Mouse (Mus musculus) forebrain, embryonic 13.5 days (tissue): ENCODE results near the gene Gm45753. TPM values are rescaled to one million over a fixed set of nuclear protein-coding genes. Genes with fewer than 3 reads are reported as not detected.
"Not testable (repeated sequence)": the region's sequence is repeated elsewhere in the genome, so short reads cannot be mapped to it uniquely, and the experiment has no call there.

Experiments used
- ATAC-seq: fragments of 200-750 bp; cut with Nextera tagmentation; 2 replicates; pipeline ENCODE4 v1.8.0; 2017
- H3K27ac ChIP-seq: fragments of 300-500 bp; sonication (generic); 2 replicates; pipeline ENCODE4 v1.5.1; 2015; ENCODE audit warnings: inconsistent platforms, mild to moderate bottlenecking, moderate library complexity
- H3K27me3 ChIP-seq: fragments of 300-500 bp; sonication (generic); 2 replicates; pipeline ENCODE4 v1.6.1; 2015; ENCODE audit warnings: mild to moderate bottlenecking, inconsistent platforms
- H3K36me3 ChIP-seq: fragments of 300-500 bp; sonication (generic); 2 replicates; pipeline ENCODE4 v1.6.1; 2015; ENCODE audit warnings: mild to moderate bottlenecking, inconsistent platforms; ENCODE audit not compliant: poor library complexity, severe bottlenecking
- H3K4me1 ChIP-seq: fragments of 300-500 bp; sonication (generic); 2 replicates; pipeline ENCODE4 v1.6.1; 2015; ENCODE audit warnings: inconsistent platforms
- H3K4me2 ChIP-seq: fragments of 300-500 bp; sonication (generic); 2 replicates; pipeline ENCODE4 v1.6.1; 2015; ENCODE audit warnings: inconsistent platforms, mild to moderate bottlenecking, moderate library complexity
- H3K4me3 ChIP-seq: fragments of 300-500 bp; sonication (generic); 2 replicates; pipeline ENCODE4 v1.5.1; 2015; ENCODE audit warnings: mild to moderate bottlenecking, inconsistent platforms
- H3K9ac ChIP-seq: fragments of 300-500 bp; sonication (generic); 2 replicates; pipeline ENCODE4 v1.6.1; 2015; ENCODE audit warnings: mild to moderate bottlenecking, inconsistent platforms
- H3K9me3 ChIP-seq: fragments of 300-500 bp; sonication (generic); replicated peaks from 2 replicates; pipeline ENCODE4 v1.6.1; 2016; ENCODE audit warnings: inconsistent platforms
- WGBS: fragments of 180-500 bp; shearing (Covaris S2); methylation state at CpG from one replicate; pipeline ENCODE4 v1.1.7; 2015; 5-methylcytosine and 5-hydroxymethylcytosine counted together
- polyA plus RNA-seq: library from polyadenylated mRNA; unstranded; fragments of >200 nt; fragmentation: Nextera tagmentation; extraction: Ambion mirVana; gene quantifications from 2 replicates; pipeline ENCODE4 v1.2.1, GENCODE M21; 2015

Gm45753 gene
- polyA plus RNA-seq: not detected in 2 replicates

DNA sequence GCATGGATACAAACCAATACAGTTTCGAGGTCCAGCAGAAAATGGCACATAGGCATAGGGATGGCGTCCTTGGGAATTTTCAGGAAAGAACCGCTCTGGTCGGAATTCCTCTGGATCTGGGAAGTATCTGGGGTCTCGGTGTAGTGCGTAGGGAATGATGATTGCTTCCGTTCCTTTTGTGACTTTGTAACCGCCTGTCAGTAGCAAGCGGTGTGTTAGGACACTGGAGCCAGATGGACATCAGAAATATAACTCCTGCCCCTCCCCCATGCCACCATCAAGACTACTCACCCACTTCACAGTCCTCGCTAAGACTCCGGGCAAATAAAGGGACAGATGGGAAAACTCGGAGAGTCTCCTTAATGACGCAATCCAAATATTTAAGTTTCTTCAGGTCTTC, at the start of gene Gm45753:
TSS of gene Gm45753 (minus strand) at position 101 of the 400 bp plus-strand sequence.
- ATAC-seq: no peak

DNA sequence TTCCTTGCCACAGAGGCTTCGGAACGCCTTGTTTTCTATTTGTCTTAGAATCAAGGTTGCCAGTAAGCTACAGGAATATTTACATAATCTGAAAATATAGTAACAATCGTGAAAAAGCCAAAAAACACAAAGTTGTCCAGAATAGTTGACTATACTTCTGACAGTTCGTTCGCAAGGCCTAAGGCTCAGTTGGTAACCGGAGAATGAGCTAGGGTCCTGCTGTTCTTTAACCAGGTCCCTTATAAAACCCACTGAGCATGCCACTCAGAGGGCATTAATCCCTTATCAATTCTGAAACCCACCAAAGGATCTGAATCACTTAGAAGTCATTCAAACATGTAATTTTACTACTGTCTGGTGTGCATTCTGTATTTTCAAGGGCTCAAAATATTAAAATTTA, 47.5 kb upstream of the Gm45753 start:
- WGBS: 77% methylated on average over 6 of the region's 6 CpGs
- Histone ChIP-seq H3K9me3 (no peaks in the 10 kb centered on the region), H3K27me3 (no peaks in the 10 kb centered on the region), H3K4me3 (no peak overlapping the region), H3K27ac (no peak overlapping the region), H3K9ac (no peak overlapping the region), H3K4me2 (no peak overlapping the region), H3K4me1 (peaks cover 5% of the 10 kb centered on the region; the same call in 1 of the 2 replicates), H3K36me3 (no peaks in the 10 kb centered on the region)
- ATAC-seq: no peak

More for the DNA sequence above, at the start of gene Gm45753:
- Histone ChIP-seq H3K4me2 (no peak within 1 kb of the TSS), H3K4me1 (no peaks in the 10 kb centered on the region), H3K9me3 (no peaks in the 10 kb centered on the region), H3K36me3 (no peaks in the 10 kb centered on the region), H3K27ac (no peak within 1 kb of the TSS), H3K4me3 (no peak within 1 kb of the TSS), H3K9ac (no peak within 1 kb of the TSS), H3K27me3 (no peaks in the 10 kb centered on the region)
- WGBS: 94% methylated on average over 13 of the region's 13 CpGs

DNA sequence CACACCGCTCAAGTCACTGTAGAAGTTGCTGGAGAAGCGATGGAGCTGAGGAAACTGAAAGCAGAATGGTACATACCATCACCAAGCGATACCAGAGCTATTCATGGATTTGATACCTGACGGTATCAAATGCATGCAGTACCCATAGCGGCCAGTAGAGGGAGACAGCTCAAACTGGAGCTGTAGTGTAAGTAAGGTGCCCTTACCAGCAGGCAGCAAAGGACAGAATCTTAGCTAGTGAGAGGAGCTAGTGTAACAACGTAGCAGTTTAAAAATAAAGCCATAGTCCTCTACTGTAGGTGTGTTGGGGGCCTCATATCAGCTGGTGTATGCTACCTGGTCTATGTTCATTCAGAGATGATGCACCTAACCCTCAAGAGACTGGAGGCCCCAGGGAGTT, 36.8 kb upstream of the Gm45753 start:
- Histone ChIP-seq H3K27me3 (no peaks in the 10 kb centered on the region), H3K9ac (no peak overlapping the region), H3K4me1 (no peaks in the 10 kb centered on the region), H3K36me3 (no peaks in the 10 kb centered on the region), H3K4me2 (no peak overlapping the region), H3K4me3 (no peak overlapping the region), H3K27ac (no peak overlapping the region), H3K9me3 (no peaks in the 10 kb centered on the region)
- WGBS: 14% methylated on average over 6 of the region's 6 CpGs
- ATAC-seq: peak; percentile 73

- Histone ChIP-seq H3K4me2 (no peak overlapping the region), H3K36me3 (no peaks in the 10 kb centered on the region), H3K4me3 (no peak overlapping the region), H3K27me3 (no peaks in the 10 kb centered on the region), H3K27ac (no peak overlapping the region), H3K9me3 (no peaks in the 10 kb centered on the region), H3K9ac (no peak overlapping the region), H3K4me1 (no peaks in the 10 kb centered on the region)
- ATAC-seq: no peak
- WGBS: 92% methylated on average over 8 of the region's 8 CpGs
Measured at GRCm38 (mm10) chr8:45344298-45344697, 36.0 kb upstream of the Gm45753 start.

DNA sequence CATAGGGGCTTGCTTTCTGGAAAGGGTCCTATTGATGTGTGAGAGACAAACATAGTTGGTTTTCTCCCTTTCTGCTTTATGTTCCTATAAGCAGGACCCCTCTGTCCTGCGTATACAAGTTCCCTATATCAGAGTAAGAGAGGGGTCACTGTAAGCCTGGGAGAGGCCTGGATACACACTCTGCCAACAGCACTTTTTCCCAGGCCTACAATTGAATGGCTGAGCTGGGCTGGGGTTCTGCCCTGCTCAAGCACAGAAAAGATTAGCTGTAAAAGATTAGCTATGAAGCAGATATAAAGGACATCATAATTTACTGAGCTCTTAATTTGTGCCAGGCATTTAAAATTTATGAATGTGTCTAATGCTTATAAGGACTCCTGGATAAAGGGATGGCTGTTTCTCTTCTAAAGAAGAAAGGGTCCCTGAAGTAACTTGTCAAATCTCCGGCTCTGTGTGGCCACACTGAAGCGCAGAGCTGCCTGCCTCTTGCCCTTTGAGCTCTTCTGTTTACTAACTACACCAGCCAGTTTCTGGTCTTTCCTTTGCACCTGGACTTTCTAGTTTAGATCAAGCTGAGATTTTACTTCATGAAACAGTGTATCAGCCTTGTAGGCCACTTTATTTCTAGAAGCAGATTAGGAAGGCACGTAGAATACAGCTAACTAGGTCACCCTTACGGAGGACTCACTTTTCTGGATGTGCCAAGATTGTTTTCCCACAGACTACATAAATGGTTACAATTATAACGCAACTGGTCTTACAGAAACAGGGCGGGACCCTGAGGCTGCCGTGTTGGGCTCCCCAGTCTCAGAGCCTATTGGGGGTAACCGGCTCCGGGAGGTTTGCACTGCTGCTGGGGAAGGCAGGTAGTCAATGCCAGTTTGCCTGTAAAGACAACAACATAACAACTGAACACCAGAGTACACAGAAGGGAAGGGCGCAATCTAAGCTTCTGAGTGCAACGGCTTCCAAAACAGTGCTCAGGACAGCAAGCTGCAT, 33.7 kb upstream of the Gm45753 start:
- WGBS: 90% methylated on average over 12 of the region's 12 CpGs
- Histone ChIP-seq H3K36me3 (no peaks in the 10 kb centered on the region), H3K9me3 (no peaks in the 10 kb centered on the region), H3K4me2 (no peak overlapping the region), H3K4me3 (no peak overlapping the region), H3K9ac (no peak overlapping the region), H3K4me1 (no peaks in the 10 kb centered on the region), H3K27ac (no peak overlapping the region), H3K27me3 (no peaks in the 10 kb centered on the region)
- ATAC-seq: no peak

GRCm38 (mm10) chr8:45333493-45333892, 25.2 kb upstream of the Gm45753 start:
- H3K9me3 ChIP-seq: no peaks in the 10 kb centered on the region
- H3K4me2 ChIP-seq: peak overlapping the region; percentile 88
- WGBS: 3% methylated on average over 8 of the region's 8 CpGs
- H3K4me3 ChIP-seq: peak overlapping the region; percentile 52
- peak overlapping the region; percentile 68 for H3K9ac ChIP-seq
- H3K4me1 ChIP-seq: peaks cover 6% of the 10 kb centered on the region
- no peak overlapping the region for H3K27ac ChIP-seq
- 0 out of 2 replicates have a peak, but pooled peaks have one; percentile 12 for ATAC-seq
- no peaks in the 10 kb centered on the region for H3K36me3 ChIP-seq
- H3K27me3 ChIP-seq: peaks cover 6% of the 10 kb centered on the region; the same call in 1 of the 2 replicates

DNA sequence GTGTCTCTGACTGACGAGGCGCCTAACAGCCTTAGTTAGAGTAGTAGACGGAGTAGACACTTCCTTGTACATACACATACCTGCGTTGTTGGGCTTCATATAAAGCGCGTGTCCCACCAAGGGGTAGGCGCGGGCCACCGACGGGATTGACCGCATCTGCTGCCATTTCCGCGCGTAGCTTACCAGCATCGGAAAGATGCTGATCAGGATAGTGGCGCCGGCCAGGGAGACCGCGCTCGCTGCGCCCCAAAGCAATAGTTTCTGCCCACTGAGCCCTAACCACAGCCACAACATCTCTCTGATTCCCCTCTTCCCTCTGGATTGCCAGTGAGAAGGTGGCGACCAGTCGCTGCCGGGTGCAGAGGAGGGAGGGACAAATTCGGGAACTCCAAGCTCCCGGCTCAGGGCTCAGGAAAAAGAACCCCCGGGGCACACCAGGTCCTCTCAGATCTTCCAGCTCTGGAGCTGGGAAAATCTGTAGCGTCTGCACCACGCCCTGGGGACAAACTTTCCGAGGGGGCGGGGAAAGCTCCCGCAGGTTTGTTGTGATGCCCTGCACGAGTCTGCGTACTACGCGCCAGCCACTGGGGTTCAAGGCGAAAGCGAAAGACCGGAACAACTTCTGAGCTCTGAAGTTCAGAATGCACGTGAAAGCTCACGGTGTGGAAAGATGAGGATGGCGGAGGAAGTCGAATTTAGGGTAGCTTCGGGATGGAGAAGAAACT, 24.6 kb upstream of the Gm45753 start, which contains the start of gene Cyp4v3:
TSS of gene Cyp4v3 (minus strand) at position 532 of the 725 bp plus-strand sequence.
- no peaks in the 10 kb centered on the region for H3K9me3 ChIP-seq
- H3K27ac ChIP-seq: no peak within 1 kb of the TSS
- peaks cover 6% of the 10 kb centered on the region; the same call in 1 of the 2 replicates for H3K27me3 ChIP-seq
- no peaks in the 10 kb centered on the region for H3K36me3 ChIP-seq
- peak within 1 kb of the TSS; percentile 88 for H3K4me2 ChIP-seq
- WGBS: under 1% methylated on average over 44 of the region's 44 CpGs
- peak within 1 kb of the TSS; percentile 52 for H3K4me3 ChIP-seq
- peaks cover 6% of the 10 kb centered on the region for H3K4me1 ChIP-seq
- H3K9ac ChIP-seq: peak within 1 kb of the TSS; percentile 68
- peak; percentile 86 for ATAC-seq

DNA sequence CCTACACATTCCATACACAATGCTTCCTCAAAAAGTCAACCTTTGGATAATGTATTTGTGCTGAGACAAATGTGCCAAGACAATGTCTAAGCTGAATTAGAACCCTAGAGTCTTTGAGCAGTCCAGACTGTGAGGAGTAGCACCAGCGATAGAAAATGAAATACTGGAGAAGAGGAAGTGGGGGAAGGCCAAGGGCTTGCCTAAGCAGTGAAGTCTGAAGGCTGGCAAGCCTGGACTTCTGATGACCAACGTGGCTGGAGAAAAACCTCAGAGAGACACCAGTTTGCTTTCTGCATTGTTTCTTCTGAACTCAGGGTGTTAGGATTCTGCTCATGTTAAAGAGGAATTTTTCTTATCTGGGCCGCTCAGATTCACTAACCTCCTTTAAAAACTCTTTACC, 22.6 kb upstream of the Gm45753 start:
- no peak overlapping the region for H3K4me2 ChIP-seq
- H3K4me1 ChIP-seq: peaks cover 8% of the 10 kb centered on the region
- no peak overlapping the region for H3K27ac ChIP-seq
- H3K9me3 ChIP-seq: no peaks in the 10 kb centered on the region
- peaks cover 6% of the 10 kb centered on the region; the same call in 1 of the 2 replicates for H3K27me3 ChIP-seq
- ATAC-seq: no peak
- no peak overlapping the region for H3K4me3 ChIP-seq
- H3K9ac ChIP-seq: no peak overlapping the region
- no peaks in the 10 kb centered on the region for H3K36me3 ChIP-seq
- 63% methylated on average over 3 of the region's 3 CpGs for WGBS

- no peak overlapping the region for H3K4me2 ChIP-seq
- no peaks in the 10 kb centered on the region for H3K9me3 ChIP-seq
- ATAC-seq: no peak
- H3K27ac ChIP-seq: no peak overlapping the region
- H3K27me3 ChIP-seq: peaks cover 6% of the 10 kb centered on the region; the same call in 1 of the 2 replicates
- no peak overlapping the region for H3K4me3 ChIP-seq
- WGBS: 92% methylated on average over 6 of the region's 6 CpGs
- peaks cover 8% of the 10 kb centered on the region for H3K4me1 ChIP-seq
- H3K9ac ChIP-seq: no peak overlapping the region
- no peaks in the 10 kb centered on the region for H3K36me3 ChIP-seq
Measured at GRCm38 (mm10) chr8:45329206-45329980, 21.1 kb upstream of the Gm45753 start.

DNA sequence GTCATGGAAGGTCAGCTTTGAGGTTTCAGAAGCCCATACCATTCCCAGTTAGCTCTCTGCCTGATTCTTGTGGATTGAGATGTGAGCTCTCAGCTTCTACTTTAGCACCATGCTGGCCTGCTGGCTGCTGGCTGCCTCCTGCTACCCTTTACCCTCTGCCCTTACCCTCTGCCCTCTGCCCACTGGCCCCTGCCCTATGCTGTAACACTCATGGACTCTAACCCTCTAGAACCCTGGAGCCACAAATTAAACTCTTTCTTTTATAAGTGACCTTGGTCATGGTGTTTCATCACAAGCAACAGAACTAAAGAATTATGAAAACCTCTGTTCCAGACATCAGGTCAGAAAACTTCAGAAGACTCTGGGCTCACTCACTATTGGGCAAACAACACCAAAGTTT, 18.8 kb upstream of the Gm45753 start:
- not testable (repeated sequence) for H3K4me3 ChIP-seq, H3K4me2 ChIP-seq, H3K9me3 ChIP-seq, ATAC-seq, H3K4me1 ChIP-seq, H3K36me3 ChIP-seq, H3K9ac ChIP-seq, H3K27ac ChIP-seq, H3K27me3 ChIP-seq

DNA sequence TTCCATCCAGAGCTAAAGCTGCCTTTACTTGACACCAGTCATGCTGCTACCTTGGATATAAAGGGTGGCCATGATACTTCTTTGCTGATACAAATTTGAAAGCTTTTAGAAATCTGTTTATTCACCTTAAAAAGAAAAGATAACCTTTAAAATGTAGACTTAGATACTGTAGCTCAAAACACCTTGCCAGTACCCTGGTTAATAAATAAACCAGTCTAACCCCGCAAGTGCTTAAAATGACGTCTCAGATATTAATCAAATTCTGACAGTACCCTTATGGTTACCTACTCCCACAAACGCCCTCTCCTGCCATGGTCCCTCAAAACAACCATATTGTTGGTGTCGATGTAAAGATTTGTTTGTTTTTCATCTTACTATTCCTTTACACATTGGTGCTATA, 15.9 kb upstream of the Gm45753 start:
- H3K36me3 ChIP-seq: no peaks in the 10 kb centered on the region
- H3K4me2 ChIP-seq: no peak overlapping the region
- 0 out of 2 replicates have a peak, but pooled peaks cover 2% of the 10 kb centered on the region for H3K4me1 ChIP-seq
- no peak overlapping the region for H3K4me3 ChIP-seq
- ATAC-seq: no peak
- 87% methylated on average over 4 of the region's 4 CpGs for WGBS
- H3K27me3 ChIP-seq: no peaks in the 10 kb centered on the region
- H3K9ac ChIP-seq: no peak overlapping the region
- no peak overlapping the region for H3K27ac ChIP-seq
- H3K9me3 ChIP-seq: no peaks in the 10 kb centered on the region
